Mouse (Mus musculus) testis, adult 2 months (tissue): Measurements from ENCODE around the gene Olfr1454. TPM values are rescaled to one million over a fixed set of nuclear protein-coding genes. Genes with fewer than 3 reads are reported as not detected.

Source experiments
- H3K27ac ChIP-seq: fragments of 200-500 bp; 2 replicates; pipeline ENCODE4 v1.5.1; 2012; ENCODE audit warnings: low read depth, low read length; ENCODE audit not compliant: control insufficient read depth, insufficient read depth
- H3K27me3 ChIP-seq: fragments of 200-500 bp; 2 replicates; pipeline ENCODE4 v1.6.1; 2012; ENCODE audit warnings: mild to moderate bottlenecking, low read length, moderate library complexity; ENCODE audit not compliant: control insufficient read depth, insufficient read depth
- H3K36me3 ChIP-seq: fragments of 200-500 bp; 2 replicates; pipeline ENCODE4 v1.6.1; 2012; ENCODE audit warnings: mild to moderate bottlenecking, low read length; ENCODE audit not compliant: control insufficient read depth, insufficient read depth
- H3K4me1 ChIP-seq: fragments of 200-500 bp; 2 replicates; pipeline ENCODE4 v1.6.1; 2012; ENCODE audit warnings: low read length; ENCODE audit not compliant: control insufficient read depth, insufficient read depth
- H3K4me3 ChIP-seq: fragments of 200-500 bp; 2 replicates; pipeline ENCODE4 v1.5.1; 2012; ENCODE audit warnings: low read depth, mild to moderate bottlenecking, low read length, moderate library complexity, mixed read lengths; ENCODE audit not compliant: control insufficient read depth
- CTCF ChIP-seq: fragments of 200-500 bp; IDR thresholded peaks from 2 replicates; pipeline ENCODE4 v1.5.1; 2012; ENCODE audit warnings: low read depth, mild to moderate bottlenecking, inconsistent platforms, low read length, moderate library complexity; ENCODE audit not compliant: control insufficient read depth, insufficient read depth, insufficient replicate concordance
- POLR2A ChIP-seq: fragments of 200-500 bp; IDR thresholded peaks from 2 replicates; pipeline ENCODE4 v1.6.1; 2012; ENCODE audit warnings: low read depth, mild to moderate bottlenecking, inconsistent platforms, low read length, moderate library complexity; ENCODE audit not compliant: control insufficient read depth
- polyA plus RNA-seq: library from polyadenylated mRNA; depleted of rRNA; stranded (reverse); fragments of >200 nt; gene quantifications from 2 replicates; pipeline ENCODE4 v1.2.3, GENCODE M21; 2012; rRNA removed

Olfr1454 gene
- not detected in 2 replicates for polyA plus RNA-seq

DNA sequence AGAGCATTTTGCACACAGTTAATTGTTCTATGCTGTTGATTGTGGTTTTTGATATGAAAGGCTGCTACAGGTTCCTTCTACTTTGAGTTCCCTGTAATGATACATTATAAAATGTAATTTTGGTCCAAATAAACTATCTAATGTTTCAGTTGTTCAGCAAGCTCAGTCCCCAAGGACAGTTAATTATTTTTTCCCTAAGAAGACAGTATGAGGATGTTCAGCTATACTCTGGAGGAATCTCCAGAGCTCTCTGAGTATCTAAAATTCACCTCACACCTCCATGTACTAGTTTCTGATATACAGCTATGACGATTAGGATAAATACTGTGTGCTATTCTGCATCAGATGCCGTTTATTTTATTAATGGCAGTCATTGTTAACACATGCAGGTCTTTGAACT is at the start of gene Olfr1454:
TSS of gene Olfr1454 (plus strand) at position 301 of the 400 bp plus-strand sequence.
- TF ChIP-seq POLR2A (no peak), CTCF (no peak)
- Histone ChIP-seq H3K4me3 (no peak within 1 kb of the TSS), H3K27ac (no peak within 1 kb of the TSS), H3K27me3 (no peaks in the 10 kb centered on the region), H3K4me1 (no peaks in the 10 kb centered on the region), H3K36me3 (no peaks in the 10 kb centered on the region)

DNA sequence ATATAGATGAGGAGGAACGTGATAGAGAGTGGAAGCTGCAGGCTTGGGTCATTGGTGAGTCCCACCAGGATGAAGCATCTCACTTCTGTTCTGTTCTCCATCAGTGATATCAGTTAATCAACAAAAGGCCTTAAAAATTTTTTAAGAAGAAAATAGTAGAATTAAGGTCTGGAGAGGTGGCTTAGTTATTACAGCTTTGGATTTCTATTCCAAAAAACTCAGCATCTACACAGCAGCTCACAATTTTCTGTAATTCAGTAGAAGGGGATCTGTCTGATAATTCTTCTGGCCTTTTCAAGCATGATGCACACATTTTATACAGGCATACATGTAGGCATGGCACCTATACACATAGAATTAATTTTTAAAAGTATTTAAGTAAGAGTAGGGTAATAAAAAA is 32.2 kb upstream of the Olfr1454 start, which contains the start of gene Olfr1453:
TSS of gene Olfr1453 (minus strand) at position 101 of the 400 bp plus-strand sequence.
- Histone ChIP-seq H3K36me3 (no peaks in the 10 kb centered on the region), H3K27ac (no peak within 1 kb of the TSS), H3K27me3 (no peaks in the 10 kb centered on the region), H3K4me3 (no peak within 1 kb of the TSS), H3K4me1 (no peaks in the 10 kb centered on the region)
- TF ChIP-seq CTCF (no peak), POLR2A (no peak)

DNA sequence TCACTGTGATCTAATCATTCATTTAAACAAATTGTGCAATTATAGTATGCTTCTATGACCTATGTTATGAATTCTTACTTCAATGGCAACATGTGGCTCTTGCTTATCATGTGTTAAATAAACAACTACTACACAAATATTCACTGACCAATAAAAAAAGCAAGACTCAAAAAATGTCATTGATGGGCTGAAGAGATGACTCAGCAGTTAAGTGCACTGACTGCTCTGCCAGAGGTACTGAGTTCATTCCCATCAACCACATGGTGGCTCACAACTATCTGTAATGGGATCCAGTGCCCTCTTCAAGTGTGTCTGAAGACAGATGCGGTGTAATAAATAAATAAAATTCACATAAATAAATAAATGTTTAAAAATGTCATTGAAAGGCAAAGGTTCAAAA is 33.5 kb downstream of the Olfr1454 start:
- TF ChIP-seq POLR2A = no peak
- TF ChIP-seq CTCF = no peak
- no peak overlapping the region for H3K27ac ChIP-seq
- no peaks in the 10 kb centered on the region for H3K27me3 ChIP-seq
- no peak overlapping the region for H3K4me3 ChIP-seq
- H3K36me3 ChIP-seq = no peaks in the 10 kb centered on the region
- no peaks in the 10 kb centered on the region for H3K4me1 ChIP-seq

DNA sequence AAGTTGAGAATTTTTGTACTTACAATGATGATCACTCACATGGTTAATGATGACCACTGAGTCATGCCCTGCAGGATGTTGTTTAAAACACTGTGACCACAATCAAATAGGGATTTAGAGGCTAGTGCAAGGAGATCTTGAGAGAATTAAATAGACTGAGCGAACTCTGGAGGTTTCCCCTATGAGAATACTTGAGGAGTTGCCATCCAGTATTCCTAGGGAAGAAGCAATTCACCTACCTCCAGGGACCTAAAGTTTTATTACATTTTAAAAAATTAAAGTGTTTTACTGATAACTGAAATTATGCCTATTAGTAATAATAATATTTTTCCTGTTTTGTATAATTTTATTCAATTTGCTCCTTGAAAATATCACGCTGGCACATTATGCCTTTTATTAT is 37.4 kb downstream of the Olfr1454 start, which contains the start of gene Olfr1457:
TSS of gene Olfr1457 (minus strand) at position 101 of the 400 bp plus-strand sequence.
- Histone ChIP-seq H3K27me3 (no peaks in the 10 kb centered on the region), H3K27ac (no peak within 1 kb of the TSS), H3K4me1 (no peaks in the 10 kb centered on the region), H3K36me3 (no peaks in the 10 kb centered on the region), H3K4me3 (no peak within 1 kb of the TSS)
- TF ChIP-seq POLR2A (no peak), CTCF (no peak)

DNA sequence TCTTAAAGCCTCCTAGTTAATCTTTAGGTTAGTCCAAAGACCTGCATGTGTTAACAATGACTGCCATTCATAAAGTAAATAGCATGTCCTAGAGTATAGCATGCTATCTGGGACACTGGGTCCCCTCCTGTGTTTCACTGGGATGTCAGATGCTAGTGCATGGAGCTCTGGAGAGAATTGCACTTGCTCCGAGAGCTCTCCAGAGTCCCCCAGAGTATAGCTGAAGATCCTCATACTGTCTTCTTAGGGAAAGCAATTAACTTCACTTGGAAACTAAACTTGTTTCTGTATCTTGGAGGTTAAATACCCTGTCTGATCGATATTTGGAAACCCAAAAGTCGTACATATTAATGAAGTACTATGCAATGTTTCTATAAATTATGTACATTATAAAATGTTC is 46.3 kb downstream of the Olfr1454 start, which contains the start of gene Olfr1458:
TSS of gene Olfr1458 (minus strand) at position 101 of the 400 bp plus-strand sequence.
- TF ChIP-seq POLR2A (no peak), CTCF (no peak)
- no peaks in the 10 kb centered on the region for H3K27me3 ChIP-seq
- H3K4me1 ChIP-seq = no peaks in the 10 kb centered on the region
- no peak within 1 kb of the TSS for H3K4me3 ChIP-seq
- no peak within 1 kb of the TSS for H3K27ac ChIP-seq
- no peaks in the 10 kb centered on the region for H3K36me3 ChIP-seq

Other genes with a start within 250 kb of the Olfr1454 start
- gene Gm5244, start 213.9 kb upstream of the Olfr1454 start, polyA plus RNA-seq = 0.21 and 0.41 TPM in 2 replicates
- 0.96 and 1.2 TPM in 2 replicates for gene Olfr1444, start 203.3 kb upstream of the Olfr1454 start, polyA plus RNA-seq
- gene Olfr1445, start 176.8 kb upstream of the Olfr1454 start, polyA plus RNA-seq = 0.62 and 0.94 TPM in 2 replicates
- not detected in 2 replicates for gene Olfr1446, start 167.1 kb upstream of the Olfr1454 start, polyA plus RNA-seq
- gene Olfr1447, start 156.9 kb upstream of the Olfr1454 start, polyA plus RNA-seq = not detected in 2 replicates
- not detected in 2 replicates for gene Olfr1448, start 136.2 kb upstream of the Olfr1454 start, polyA plus RNA-seq
- gene Olfr1449, start 129.8 kb upstream of the Olfr1454 start, polyA plus RNA-seq = not detected in 2 replicates
- not detected in 2 replicates for gene Olfr1450, start 110.4 kb upstream of the Olfr1454 start, polyA plus RNA-seq
- not detected in 2 replicates for gene Olfr1451, start 65.6 kb upstream of the Olfr1454 start, polyA plus RNA-seq
- gene Olfr1453, start 32.3 kb upstream of the Olfr1454 start, polyA plus RNA-seq = not detected in 2 replicates
- gene Olfr1457, start 37.3 kb downstream of the Olfr1454 start, polyA plus RNA-seq = not detected in 2 replicates
- gene Olfr1458, start 46.2 kb downstream of the Olfr1454 start, polyA plus RNA-seq = not detected in 2 replicates
- 0.01 and 0.02 TPM in 2 replicates for gene Olfr1459, start 88.9 kb downstream of the Olfr1454 start, polyA plus RNA-seq
- not detected in 2 replicates for gene Olfr1461, start 102.4 kb downstream of the Olfr1454 start, polyA plus RNA-seq
- gene Olfr1462, start 125.1 kb downstream of the Olfr1454 start, polyA plus RNA-seq = not detected in 2 replicates
- gene Olfr1463, start 170.7 kb downstream of the Olfr1454 start, polyA plus RNA-seq = not detected in 2 replicates